Mouse (Mus musculus): ENCODE measurements around the gene Gmcl1.

DNA sequence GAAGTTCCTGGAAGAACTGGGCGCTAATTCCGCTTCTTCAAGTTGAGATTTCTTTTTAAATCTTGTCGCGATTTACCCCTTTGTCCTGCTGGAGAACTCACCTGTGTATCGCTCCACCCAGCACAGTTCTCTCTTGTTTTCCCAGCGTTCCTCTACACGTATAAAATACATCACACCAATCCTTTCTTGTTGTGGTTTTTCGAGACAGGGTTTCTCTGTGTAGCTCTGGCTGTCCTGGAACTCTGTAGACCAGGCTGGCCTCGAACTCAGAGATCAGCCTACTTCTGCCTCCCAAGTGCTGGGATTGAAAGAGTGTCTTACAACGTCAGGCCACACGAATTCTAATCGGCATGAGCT is 48.5 kb downstream of the Gmcl1 start:
- TF ChIP-seq CTCF (IDR thresholded peaks at IDR 0.05; ENCODE audit: control insufficient read depth, insufficient read depth, insufficient read length) (no peak), USF1 (IDR thresholded peaks at IDR 0.05; ENCODE audit: low read depth) (no peak), MAX (IDR thresholded peaks at IDR 0.05) (no peak), MYOD1 (IDR thresholded peaks at IDR 0.05; ENCODE audit: control insufficient read depth, insufficient read length, low read depth) (no peak), CEBPB (IDR thresholded peaks at IDR 0.05; ENCODE audit: low read depth) (no peak), FOSL1 (IDR thresholded peaks at IDR 0.05; ENCODE audit: insufficient read depth, low read length, poor library complexity, severe bottlenecking) (no peak), MYOG (IDR thresholded peaks at IDR 0.05; ENCODE audit: control insufficient read depth, extremely low read depth, insufficient read length) (no peak)

All from C2C12 (cell line).